Mouse (Mus musculus) A20 (cell line): Measurements from ENCODE around the gene Epha2.

Experiments used
- DNase-seq: peaks from one replicate; pipeline ENCODE4 v3.0.0-alpha.2; 2011; ENCODE audit warnings: low read depth, low spot score

Gene Epha2

GRCm38 (mm10) chr4:141367997-141368791, 67.2 kb downstream of the Epha2 start, which contains the start of gene Fam131c:
TSS of gene Fam131c (plus strand) at chr4:141368220.
- no peak for DNase-seq

- no peak for DNase-seq
Observed at GRCm38 (mm10) chr4:141372426-141372825, 71.4 kb downstream of the Epha2 start.
